Mouse (Mus musculus) MEL (cell line): ENCODE measurements around the gene Frmd6.

Experiments used
- CTCF ChIP-seq, 3 experiments: IDR thresholded peaks in 2 of 3; conservative IDR thresholded peaks in 1 of 3; 2 replicates each; pipeline ENCODE4 v1.5.1; 2011 to 2012; ENCODE audit warnings: low read length in 3 of 3, low read depth in 2 of 3, mild to moderate bottlenecking in 2 of 3, improper control_type of control experiment in 1 of 3, inconsistent platforms in 1 of 3, mixed read lengths in 1 of 3, moderate library complexity in 1 of 3; ENCODE audit not compliant: control insufficient read depth in 1 of 3, insufficient read depth in 1 of 3, poor library complexity in 1 of 3, severe bottlenecking in 1 of 3
- EP300 ChIP-seq, 2 experiments: IDR thresholded peaks; 2 replicates each; pipeline ENCODE4 v1.6.1; 2011; ENCODE audit warnings: improper control_type of control experiment in 2 of 2, low read length in 2 of 2, low read depth in 1 of 2, mild to moderate bottlenecking in 1 of 2
- GATA1 ChIP-seq: IDR thresholded peaks from 2 replicates; pipeline ENCODE4 v1.6.1; 2011; ENCODE audit warnings: low read depth, low read length, improper control_type of control experiment

- TF ChIP-seq GATA1 (no peak), EP300 (IDR thresholded peaks at IDR 0.05; ENCODE audit: low read depth in 1 of 2, low read length in 2 of 2) (no peak), CTCF (IDR thresholded peaks at IDR 0.05 in 2 of 3, conservative IDR thresholded peaks at IDR 0.05 in 1 of 3; ENCODE audit: control insufficient read depth in 1 of 3, insufficient read depth in 1 of 3, low read depth in 2 of 3, low read length in 3 of 3, poor library complexity in 1 of 3, severe bottlenecking in 1 of 3) (no peak)
These were observed 13.5 kb upstream of the Frmd6 start for GRCm38 (mm10) chr12:70811772-70812171.
